Mouse (Mus musculus): ENCODE results near the gene Glod5.
"Not testable (repeated sequence)": the region's sequence is repeated elsewhere in the genome, so short reads cannot be mapped to it uniquely, and the experiment has no call there.

DNA sequence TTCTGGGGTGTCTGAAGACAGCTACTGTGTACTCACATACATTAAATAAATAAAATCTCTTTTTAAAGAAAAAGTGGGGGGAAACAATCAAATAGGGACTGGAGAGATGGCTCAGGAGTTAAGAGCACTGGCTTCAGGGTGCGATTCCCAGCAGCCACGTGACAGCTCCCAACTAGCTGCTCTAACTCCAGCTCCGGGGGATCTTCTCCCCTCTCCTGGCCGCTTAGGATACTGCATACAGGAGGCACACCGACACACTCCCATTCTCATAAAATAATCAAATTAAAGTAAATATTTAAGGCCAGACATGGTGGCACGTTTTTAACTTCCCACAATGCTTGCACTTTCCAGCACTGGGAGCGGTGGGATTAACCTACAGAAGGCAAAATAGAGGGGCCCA is 2.6 kb downstream of the Glod5 start:
- TF ChIP-seq POLR2A (IDR thresholded peaks at IDR 0.05; ENCODE audit: borderline replicate concordance, low read depth, low read length); CTCF (IDR thresholded peaks at IDR 0.05; ENCODE audit: low read depth, low read length): not testable (repeated sequence)
